Mouse (Mus musculus) cerebellum, postnatal 14 days (tissue): ENCODE data around the gene Slc26a1.
A peak's percentile ranks its signal among the peaks of the same experiment; 100 is the strongest.

Experiments used
- DNase-seq, 2 experiments: peaks; one replicate each; pipeline ENCODE4 v3.0.0; 2021; ENCODE audit warnings: mixed read lengths in 2 of 2

Gene Slc26a1

DNA sequence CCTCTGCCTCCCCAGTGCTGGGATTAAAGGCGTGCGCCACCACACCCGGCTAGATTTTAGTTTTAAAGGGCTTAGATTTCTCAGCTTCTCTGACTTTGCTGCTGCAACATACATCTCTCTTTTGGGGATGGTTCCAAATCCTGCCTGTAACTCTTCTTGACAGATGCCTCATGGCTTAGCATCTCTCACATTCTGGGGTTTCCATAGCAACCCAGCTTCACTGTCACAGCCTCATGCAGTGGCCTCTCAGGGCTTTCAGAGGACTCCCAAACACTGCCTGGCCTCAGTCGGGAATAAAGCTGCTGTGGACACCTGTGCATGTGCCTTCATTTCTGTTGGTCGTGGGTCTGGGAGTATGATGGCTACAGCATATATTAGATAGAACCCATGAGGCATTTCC is 13.7 kb upstream of the Slc26a1 start:
- no peak for DNase-seq

DNA sequence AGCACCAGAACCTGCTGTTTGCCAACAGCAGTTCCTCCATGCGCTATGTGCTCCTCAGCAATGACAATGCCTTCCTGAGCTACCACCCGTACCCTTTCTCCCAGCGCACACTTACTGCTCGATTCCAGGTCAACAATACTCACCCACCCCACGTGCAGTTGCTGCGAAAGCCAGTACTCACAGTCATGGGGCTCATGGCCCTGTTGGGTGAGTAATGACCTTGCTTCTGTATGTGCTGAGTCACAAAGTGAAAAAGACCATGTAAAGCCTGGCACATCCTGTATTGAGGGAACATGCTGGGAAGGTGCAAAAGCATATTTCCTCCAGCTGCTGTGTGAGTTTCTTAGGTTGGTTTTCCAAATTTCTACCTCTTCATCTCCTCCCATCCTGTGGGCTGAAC is 5.5 kb upstream of the Slc26a1 start:
- DNase-seq, result no peak

DNA sequence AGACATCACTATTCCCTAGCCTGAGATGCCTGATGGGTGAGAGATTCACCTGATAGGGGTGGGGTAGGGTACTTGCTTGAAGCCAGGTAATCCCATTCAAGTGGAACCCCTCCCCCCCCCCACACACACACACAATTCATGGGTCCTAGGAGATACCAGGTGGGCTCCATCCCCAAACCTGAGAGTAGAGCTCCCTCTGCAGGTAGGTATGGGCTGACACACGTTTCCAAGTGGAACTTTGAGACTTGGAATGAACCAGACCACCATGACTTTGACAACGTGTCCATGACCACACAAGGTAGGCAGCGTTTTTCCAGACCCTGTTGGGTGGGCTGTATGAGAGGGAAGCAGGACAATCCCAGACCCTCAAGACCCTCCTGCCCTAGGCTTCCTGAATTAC is 4.5 kb upstream of the Slc26a1 start:
- no peak for DNase-seq

DNA sequence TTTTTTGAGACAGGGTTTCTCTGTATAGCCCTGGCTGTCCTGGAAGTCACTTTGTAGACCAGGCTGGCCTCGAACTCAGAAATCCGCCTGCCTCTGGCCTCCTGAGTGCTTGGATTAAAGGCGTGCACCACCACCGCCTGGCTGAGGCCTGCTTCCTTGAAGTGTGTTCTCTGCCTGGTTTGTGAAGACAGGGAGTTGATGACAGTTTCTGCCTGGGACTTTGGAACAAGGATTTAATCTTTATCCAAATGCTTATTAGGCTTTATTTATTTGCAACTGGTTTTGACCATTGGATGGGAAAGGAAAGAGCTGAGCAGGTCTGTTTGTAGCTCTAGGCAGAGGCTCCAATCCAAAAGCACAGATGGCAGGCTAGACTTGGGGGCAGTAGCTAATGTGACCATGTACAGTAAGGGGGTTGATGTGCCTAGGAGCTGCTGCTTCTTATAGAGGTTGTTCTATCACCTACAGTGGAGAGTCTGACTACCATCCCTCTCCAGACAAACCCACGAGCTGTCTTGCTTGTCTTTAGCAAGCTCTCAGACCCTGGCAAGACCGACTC is 3.0 kb upstream of the Slc26a1 start:
- DNase-seq, result peak in 1 of 2 experiments; percentile 58

DNA sequence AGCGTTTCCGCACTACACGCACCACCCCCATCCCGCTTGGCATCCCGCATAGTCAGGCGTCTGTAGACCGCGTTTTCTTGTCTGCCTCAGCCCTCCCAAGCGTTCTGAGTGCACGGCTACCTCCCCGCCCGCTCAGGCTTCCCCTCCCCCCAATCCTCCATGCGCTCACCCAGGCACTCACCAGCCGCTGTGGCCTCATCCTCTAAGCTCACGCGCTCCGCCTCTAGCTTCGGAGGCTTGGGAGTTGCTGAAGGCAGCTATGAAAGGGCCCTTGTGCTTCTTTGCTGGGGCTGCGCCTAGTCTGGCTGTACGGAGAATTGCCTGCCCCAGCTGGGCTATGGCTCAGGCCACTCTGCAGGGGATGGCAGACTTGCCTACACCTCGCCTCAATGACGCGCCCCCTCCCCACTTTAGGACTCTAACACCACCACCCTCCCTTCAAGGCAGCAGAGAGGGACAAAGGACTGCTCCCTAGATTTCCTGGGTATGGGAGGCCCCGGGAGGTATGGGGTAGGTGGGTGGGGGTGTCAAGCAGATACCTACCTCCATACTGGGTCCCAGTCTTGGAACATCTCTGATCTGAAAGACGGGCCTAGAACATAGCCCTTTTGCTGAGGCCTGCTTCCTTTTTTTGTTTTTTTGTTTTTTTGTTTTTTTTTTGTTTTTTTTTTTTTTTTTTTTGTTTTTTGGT is 2.4 kb upstream of the Slc26a1 start:
- peak; percentile 76 to 85 for DNase-seq

DNA sequence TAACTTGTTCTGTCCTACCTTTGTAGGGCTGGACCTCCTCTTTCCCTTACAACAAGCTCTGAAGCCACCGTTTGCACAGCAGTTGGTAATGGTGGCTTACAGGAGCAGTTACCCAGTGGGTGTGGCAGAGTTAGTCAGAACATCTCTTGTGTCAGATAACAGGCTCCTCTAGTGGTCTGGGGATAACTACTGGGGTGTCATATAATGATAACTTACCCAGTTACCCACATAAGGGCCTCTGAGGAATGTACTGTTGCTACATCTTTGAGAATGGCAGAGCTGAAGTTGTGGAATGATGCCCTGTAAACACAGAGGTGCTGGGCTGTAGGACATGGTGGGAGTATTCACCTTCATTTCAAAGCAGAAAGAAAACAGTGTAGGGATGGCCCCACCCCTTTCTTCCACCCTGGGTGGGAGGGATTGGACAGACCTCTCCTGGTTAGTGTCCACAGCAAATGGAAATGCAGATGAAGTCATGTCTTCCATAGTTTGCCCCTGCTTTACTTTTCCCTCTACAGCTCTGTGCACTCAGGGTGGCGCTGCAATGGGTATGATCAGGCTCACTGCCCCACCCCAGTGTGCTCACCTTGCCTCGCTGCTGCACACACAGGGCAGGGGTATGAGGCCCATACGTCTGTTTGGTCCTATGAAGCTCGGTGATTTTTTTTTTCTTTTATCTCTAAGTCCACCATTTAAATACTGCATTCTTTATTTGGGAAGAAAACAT is 1.6 kb upstream of the Slc26a1 start:
- peak; percentile 42 to 45 for DNase-seq

DNA sequence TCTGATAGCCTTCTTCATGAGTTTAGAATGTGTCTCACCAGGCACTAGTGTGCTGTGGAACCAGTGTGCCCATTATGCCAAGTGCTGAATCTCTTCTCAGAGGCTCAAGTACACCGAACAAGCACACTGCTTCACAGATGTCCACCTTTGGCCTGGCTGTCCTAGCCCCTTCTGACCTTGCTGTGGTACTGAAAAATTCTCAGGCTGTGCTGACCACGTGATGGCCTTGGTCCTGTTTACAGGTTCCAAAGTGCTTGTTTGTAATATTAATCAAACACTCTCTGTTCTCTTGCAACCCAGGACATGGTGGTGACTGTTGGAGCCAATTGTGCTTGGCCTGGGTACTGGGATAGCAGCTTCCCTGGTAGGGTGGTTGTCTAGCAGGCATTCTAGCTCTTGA is 745 bp downstream of the Slc26a1 start:
- DNase-seq, result no peak

DNA sequence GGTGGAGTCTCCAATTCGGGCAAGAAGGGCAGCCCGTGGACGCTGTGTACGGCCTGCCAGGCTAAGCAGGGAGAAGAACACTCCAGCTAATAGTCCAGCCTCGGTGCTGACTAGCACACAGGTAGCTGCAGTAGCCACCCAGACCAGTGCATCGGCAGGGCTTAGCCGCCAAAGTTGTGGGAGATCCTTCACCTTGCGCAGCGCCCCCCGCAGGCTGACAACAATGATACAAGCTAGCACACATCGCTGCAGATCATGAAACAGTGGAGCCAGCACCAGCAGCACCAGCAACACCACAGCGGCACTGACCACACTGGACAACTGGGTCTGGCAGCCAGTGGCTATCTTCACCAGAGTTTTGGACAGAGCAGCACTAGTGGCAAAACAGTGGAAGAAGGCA is 3.6 kb downstream of the Slc26a1 start:
- DNase-seq, result no peak

DNA sequence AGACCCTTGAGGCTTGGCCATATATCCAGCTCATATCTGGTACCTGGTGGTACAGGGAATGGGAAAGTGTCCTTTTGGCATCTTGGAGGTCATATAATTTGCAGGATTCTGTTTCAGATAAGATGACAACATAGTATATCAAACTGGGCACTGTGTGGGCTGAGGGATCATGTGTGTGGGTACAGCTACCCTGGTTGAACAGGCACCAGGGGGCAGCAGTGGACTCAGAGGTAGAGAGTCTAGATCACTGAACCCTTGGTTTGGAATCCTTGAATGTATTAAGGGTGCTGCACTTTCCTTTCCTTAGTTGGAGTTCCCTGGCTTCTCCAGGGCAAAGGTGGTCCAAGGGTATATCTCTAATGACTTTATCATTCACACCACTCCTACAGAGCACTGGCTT is 4.6 kb downstream of the Slc26a1 start:
- DNase-seq, result peak; percentile 47 to 70

DNA sequence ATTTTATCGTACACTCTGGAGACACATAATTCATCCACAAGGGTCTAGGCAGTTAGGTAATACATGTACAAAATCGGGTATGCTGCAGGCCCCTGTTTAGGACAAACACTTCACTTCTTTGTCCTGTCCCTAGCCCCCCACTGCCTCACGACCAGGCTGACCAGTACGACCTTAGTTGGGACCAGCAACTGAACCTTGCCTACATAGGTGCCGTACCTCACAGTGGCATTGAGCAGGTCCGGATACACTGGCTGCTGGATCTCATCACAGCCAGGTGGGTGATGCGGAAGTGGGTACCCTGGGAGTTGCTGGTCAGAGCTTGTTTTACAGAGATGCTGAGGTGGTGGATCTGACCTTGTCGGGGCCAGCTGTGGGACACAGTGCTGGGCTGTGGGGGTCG is 5.4 kb downstream of the Slc26a1 start:
- DNase-seq, result no peak

DNA sequence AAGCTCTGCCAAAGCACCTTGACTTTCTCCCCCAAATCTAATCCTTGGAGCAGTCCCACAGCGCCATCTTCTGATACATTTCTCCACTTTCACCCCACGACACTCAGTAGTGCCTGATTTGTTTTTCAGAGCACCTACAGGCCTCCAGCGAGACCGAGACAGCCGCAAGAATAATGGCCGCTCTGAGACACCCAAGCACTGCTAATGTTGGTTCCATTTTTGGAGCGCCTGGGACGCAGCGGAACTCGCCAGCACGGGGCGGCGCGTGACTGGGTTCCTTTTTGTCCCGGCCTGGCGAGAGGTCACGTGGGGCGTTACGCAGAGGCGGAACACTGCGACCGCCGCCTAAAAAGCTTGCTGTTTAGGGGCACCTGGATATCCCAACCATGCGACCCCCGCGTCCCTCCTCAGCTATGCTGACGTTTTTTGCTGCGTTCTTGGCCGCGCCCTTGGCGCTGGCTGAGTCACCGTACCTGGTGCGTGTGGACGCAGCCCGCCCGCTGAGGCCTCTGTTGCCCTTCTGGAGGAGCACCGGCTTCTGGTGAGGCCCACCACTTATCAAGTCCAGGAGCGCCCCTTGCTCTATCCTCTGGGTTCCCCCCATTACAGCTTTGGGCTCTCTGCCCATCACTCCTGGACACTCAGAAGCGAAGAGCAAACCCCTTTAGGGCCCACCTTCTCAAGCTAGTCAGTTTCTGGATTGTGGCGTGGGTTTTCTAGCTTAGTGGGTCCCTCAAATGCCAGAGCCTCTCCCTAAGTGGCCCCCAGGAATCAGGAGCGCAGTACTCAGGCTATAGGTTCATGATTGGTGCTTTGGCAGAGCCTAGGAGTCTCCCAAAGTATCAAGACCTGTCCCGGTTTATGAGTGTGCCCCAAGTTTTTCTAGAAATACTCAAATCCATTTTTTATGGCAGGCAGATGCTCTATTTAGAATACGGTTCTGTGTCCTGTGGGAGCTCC is 6.1 kb downstream of the Slc26a1 start, which contains the start of gene Dgkq:
Dgkq (minus strand) TSS at position 696 of the 960 bp plus-strand sequence.
- DNase-seq, result peak; percentile 85 to 90

DNA sequence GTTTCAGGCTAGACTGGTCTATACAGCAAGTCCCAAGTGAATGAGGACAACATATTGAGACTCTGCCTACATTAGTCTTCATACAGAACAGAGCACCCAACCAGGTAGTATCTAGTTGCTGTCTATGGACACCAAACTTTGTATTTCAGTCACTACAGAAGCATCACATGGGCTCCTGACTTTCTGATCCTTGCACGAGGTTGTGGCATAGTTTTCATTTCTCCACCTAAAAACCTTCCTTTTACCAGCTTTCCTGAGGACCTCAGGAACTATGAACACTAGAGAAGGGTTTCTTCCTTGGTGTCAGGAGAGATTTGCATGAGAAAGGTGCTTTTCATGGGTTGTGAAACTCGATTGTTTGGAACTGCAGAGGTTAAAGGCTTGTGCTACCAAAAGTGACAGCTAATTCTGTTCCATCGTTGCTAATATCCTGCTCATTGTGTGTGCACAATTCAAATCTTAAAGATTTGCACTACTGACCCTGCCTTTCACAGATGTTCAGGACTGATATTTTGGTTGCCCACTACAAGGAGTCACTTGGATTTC is 6.9 kb downstream of the Slc26a1 start:
- no peak for DNase-seq

DNA sequence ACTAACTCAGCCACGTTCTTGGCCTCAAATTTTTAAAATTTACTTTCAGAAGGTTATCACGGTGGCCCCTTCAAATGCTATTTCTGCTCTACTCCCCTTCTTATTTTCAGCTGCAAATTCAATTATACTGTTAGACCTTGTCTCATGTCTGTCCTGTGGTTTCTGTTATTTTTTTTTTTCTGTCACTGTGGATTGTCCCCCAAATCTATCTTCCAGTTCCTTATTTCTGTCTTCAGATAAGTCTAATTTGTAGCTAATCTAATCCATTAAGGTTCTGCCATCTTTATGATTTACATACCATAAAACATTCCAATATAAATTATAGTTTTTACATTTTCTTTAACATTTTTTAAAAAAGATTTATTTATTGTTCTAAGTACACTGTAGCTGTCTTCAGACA is 8.0 kb downstream of the Slc26a1 start:
- DNase-seq, result no peak

DNA sequence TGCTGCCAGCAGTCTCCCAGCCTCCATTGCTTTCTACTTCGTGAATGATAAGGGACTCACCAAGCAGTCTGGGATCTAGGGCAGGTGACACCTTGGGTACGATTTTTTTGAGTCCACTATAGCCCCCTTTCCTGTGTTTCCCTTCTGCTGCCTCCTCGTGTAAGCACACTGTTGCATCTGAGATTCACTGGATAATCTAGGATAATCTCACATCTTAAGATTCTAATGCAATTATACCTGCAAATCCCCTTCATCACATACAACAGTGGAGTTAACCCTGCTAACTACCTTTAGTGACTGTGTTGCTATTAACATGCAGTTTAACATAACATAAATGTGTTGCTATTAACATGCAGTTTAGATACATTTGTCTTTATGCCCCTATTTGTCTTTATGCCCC is 10.3 kb downstream of the Slc26a1 start:
- no peak for DNase-seq

DNA sequence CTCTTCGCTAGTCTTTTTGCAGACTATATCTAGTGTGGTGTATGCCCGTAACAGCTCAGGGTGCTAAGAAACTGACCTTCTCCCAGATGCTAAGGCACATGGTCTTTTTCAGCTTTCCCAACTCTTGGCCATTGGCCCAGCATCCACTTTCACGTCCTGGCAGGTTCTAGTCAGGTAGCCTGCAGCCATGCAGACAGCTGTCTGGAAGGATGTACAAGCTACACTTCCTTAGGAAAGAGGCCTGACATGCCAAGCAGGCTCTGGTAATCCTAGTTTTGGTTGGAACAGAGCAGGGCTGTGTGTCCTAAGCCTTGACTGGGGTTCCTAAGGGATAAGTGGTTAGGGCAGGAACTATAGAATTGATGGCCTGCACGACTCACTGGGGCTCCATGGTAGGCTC is 12.6 kb downstream of the Slc26a1 start:
- DNase-seq, result no peak

DNA sequence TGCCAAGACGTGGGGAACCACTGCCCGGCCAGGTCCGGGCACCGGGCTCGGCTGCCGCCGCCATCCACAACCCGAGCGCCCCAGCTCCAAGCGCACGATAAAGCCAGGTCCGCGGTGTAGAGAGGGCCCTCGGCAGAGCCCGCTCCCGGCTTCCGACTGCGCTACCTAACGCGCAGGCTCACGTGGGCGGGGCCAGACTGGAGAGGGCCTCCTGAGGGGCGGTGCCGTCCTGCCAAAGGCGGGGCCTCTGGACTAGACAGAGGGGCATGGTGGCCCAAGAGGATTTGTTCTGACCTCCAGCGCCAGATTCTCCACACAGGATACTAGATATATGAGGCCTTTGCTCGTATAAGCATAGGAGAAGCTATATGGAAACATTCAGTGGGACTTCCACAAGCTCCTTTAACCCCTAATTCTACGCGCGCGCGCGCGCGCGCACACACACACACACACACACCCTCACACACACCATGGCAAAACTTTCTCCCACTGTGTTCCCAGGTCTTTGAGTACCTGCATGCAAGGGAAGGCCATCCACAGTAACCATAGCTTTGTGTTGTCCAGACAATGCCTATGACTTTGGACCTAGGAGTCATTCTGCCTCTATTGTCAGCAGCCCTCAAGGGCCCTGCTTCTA is 14.6 kb downstream of the Slc26a1 start:
- peak; percentile 93 to 94 for DNase-seq

DNA sequence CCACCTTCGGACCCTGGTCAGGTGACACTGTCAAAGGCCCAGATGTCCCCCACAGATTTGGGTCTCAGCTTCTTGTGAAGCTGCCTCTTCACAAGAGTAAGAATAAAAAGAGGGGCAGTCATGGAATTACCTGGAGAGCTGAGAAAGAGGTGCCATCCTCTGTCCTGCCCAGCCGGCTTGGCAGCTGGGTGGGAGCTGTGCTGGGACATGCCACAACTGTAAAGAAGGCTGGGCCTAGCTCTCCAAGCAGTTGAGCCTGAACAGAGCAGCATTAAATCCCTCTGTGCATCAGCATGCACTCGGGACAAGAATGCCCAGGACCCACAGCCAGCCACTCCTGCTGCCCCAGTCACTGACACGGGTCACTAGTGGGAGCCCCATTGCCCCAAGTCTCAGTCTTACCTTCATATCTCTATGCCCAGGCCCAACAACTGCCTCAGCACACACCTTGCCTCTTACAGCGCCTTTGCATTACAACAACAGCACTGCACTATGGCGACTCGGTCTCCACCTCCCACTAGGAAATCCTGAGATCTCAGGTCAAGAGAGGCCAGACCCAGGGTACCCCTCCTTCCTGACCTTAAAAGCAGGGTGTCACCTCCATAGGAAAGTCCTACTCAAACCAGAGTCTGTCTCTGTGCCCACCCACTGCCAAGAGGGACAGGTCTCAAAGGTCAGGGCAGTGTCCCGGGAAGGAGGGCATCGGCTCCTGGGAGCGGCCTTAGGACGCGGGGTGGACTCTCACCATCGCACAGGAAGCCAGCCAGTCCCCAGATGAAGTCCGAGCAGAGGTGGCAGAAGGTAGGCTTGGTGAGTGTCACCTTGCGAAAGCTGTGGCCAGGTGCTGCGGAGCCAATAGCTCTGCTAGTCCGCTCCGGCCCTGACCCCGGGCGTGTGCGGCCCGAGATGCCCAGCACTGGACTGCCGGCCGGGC is 15.4 kb downstream of the Slc26a1 start, which contains the start of gene Idua:
Idua (plus strand) TSS at position 634 of the 934 bp plus-strand sequence.
- DNase-seq, result no peak

DNA sequence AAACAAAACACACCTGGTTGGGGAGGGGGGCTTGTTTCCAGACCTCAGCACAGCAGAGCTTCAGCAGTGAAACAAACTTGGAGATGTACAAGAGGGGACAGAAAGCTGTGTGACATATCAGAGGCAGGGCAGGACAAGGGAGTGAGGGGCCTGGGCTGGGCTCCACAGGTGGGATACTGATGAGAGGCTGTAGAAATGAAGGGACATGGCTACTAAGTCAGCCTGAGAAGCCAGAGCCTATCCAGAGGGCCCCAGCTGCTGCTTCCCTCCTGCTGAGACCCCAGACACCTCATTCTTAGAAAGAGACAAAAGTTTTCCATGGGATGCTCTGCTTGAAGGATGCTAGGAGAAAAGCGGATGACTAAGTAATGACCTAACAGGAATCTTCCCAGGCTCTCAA is 16.8 kb downstream of the Slc26a1 start:
- DNase-seq, result no peak

DNA sequence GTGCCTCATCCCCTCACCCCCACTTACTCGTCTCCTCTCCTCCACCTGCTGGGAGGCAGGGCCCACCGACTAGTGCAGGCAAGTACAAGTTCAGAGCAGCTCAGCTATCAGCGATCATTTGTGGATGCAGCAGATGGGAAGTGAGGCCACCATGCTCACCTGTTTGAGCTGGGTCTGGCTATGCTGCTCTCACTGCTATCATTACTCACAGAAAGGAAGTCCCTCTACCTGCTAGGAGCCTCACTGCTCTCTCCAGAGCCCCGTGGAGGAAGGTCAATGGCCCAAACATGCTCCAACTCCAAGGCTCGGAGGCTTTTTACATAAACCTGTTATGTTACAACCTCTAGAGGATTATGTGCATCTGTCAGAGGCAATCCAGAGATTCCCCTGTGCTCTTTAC is 18.0 kb downstream of the Slc26a1 start:
- no peak for DNase-seq

DNA sequence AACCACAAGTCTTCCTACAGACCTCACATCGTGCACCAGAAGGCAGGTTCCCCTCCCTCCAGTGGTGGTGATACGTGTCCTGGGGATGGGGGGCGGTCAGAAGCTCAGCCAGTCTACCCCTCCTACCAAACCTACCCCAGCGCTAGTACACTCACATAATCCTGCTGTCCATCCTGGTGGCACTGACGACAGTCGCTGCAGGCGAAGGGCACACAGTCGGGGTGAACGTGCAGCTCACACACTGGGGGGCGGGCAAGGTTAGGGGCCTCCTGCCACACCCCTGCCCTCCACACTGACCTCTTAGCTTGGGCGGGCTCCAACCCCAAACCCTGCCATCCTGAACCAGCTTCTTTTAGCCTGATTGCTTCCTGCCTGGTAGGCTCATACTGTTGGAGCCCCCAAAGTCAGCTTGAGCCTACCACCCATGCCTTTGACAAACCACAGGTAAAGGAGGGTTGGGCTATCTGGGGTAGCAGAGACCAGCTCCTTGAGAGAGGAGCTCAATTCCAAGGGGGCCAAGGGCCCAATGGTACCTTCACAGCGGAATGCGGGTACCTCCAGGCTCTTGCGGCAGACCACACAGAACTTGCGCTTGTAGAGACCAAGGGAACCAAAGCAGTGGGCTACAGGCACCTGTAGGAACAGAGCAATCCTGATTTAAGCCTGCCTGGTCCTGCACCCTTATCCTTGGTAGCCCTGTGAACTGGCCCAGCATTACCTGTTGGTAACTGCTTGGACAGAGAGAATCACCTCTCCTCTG is 19.3 kb downstream of the Slc26a1 start:
- DNase-seq, result no peak
